Mouse (Mus musculus): ENCODE measurements at regions not wholly inside any gene's neighbourhood (a gene's known extent, or its start where the extent isn't known, plus 50 kb on each side); places are given as distances from the start of the nearest gene placed in this dataset.

- Histone ChIP-seq H3K9ac (no peak overlapping the region), H3K36me3 (no peaks in the 10 kb centered on the region), H3K4me2 (no peak overlapping the region), H3K27ac (no peak overlapping the region), H3K9me3 (no peaks in the 10 kb centered on the region), H3K27me3 (peaks cover 3% of the 10 kb centered on the region; the same call in 1 of the 2 replicates), H3K4me3 (no peak overlapping the region), H3K4me1 (peaks cover 12% of the 10 kb centered on the region; the same call in 1 of the 2 replicates)
- no peak for ATAC-seq (ENCODE audit: insufficient number of reproducible peaks, insufficient read depth, low FRiP score, low TSS enrichment, low read depth)
- WGBS, result 81% methylated on average over 5 of the region's 5 CpGs
Observed at GRCm38 (mm10) chr7:37096291-37096690, 398.4 kb downstream of the Tshz3 start.

DNA sequence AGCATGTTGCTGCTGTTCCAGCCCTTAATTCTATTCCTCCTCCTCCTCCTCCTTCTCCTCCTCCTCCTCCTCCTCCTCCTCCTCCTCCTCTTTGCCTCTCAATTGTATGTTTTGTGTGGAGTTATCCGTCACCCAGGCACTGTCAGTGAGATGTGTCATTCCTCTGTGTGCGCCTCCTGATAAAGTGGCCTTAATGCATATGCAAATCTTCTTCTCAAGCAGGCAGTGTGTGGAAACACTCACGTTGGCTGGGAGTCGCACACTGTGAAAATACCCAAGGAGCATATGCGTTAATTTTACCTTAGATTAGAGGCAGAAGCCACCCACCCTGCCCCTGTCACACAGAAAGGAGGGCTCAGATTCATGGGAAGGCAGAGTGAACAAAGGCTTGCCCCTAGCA lies 401.0 kb downstream of the Tshz3 start:
- 58% methylated on average over 5 of the region's 5 CpGs for WGBS
- no peak overlapping the region for H3K27ac ChIP-seq
- ATAC-seq (ENCODE audit: insufficient number of reproducible peaks, insufficient read depth, low FRiP score, low TSS enrichment, low read depth), result no peak

GRCm38 (mm10) chr7:37104671-37105070 lies 406.8 kb downstream of the Tshz3 start:
- no peaks in the 10 kb centered on the region for H3K9me3 ChIP-seq
- no peak overlapping the region for H3K4me3 ChIP-seq
- no peak overlapping the region for H3K9ac ChIP-seq
- H3K4me2 ChIP-seq, result no peak overlapping the region
- no peaks in the 10 kb centered on the region for H3K36me3 ChIP-seq
- no peaks in the 10 kb centered on the region for H3K4me1 ChIP-seq
- H3K27me3 ChIP-seq, result peaks cover 3% of the 10 kb centered on the region; the same call in 1 of the 2 replicates
- no peak overlapping the region for H3K27ac ChIP-seq
- WGBS, result 88% methylated on average over 9 of the region's 9 CpGs
- ATAC-seq (ENCODE audit: insufficient number of reproducible peaks, insufficient read depth, low FRiP score, low TSS enrichment, low read depth), result no peak

More for the DNA sequence above, 401.0 kb downstream of the Tshz3 start:
- Histone ChIP-seq H3K4me1 (peaks cover 9% of the 10 kb centered on the region; the same call in 1 of the 2 replicates), H3K4me3 (no peak overlapping the region), H3K4me2 (no peak overlapping the region), H3K9ac (no peak overlapping the region), H3K27me3 (peaks cover 3% of the 10 kb centered on the region; the same call in 1 of the 2 replicates), H3K36me3 (no peaks in the 10 kb centered on the region), H3K9me3 (no peaks in the 10 kb centered on the region)

GRCm38 (mm10) chr7:37111071-37111470 lies 413.2 kb downstream of the Tshz3 start:
- ATAC-seq (ENCODE audit: insufficient number of reproducible peaks, insufficient read depth, low FRiP score, low TSS enrichment, low read depth), result no peak
- H3K27ac ChIP-seq, result no peak overlapping the region
- no peaks in the 10 kb centered on the region for H3K9me3 ChIP-seq
- H3K36me3 ChIP-seq, result no peaks in the 10 kb centered on the region
- no peak overlapping the region for H3K4me2 ChIP-seq
- 0 out of 2 replicates have a peak, but pooled peaks cover 3% of the 10 kb centered on the region for H3K27me3 ChIP-seq
- no peak overlapping the region for H3K9ac ChIP-seq
- H3K4me1 ChIP-seq, result peaks cover 7% of the 10 kb centered on the region
- 28% methylated on average over 6 of the region's 6 CpGs for WGBS
- H3K4me3 ChIP-seq, result no peak overlapping the region

- Histone ChIP-seq H3K9ac (no peak overlapping the region), H3K4me1 (no peaks in the 10 kb centered on the region), H3K36me3 (no peaks in the 10 kb centered on the region), H3K27me3 (no peaks in the 10 kb centered on the region), H3K9me3 (no peaks in the 10 kb centered on the region), H3K4me3 (no peak overlapping the region), H3K4me2 (no peak overlapping the region), H3K27ac (no peak overlapping the region)
- no peak for ATAC-seq (ENCODE audit: insufficient number of reproducible peaks, insufficient read depth, low FRiP score, low TSS enrichment, low read depth)
- WGBS, result 88% methylated on average over 4 of the region's 4 CpGs
Observed at GRCm38 (mm10) chr7:37120776-37121175, 422.9 kb downstream of the Tshz3 start.

DNA sequence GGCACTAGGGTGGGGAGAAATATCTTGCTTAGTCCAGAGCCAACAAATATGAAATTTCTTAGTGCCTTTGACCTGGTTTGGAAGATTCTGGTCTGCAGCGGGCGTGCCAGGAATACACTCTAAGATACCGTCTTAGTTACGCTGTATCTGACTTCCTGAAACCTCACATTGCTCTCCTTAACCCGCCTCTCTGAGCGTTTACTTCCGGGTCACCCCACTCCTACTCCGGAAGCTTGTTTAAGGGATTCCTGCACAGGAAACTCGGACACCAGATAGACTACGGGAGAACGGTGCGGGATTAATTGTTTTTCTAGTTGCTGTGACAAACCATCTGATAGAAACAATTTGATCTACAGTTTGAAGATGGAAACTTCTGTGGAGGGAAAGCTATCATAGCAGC lies 442.3 kb downstream of the Tshz3 start:
- ATAC-seq (ENCODE audit: insufficient number of reproducible peaks, insufficient read depth, low FRiP score, low TSS enrichment, low read depth), result no peak
- H3K36me3 ChIP-seq, result no peaks in the 10 kb centered on the region

GRCm38 (mm10) chr7:37142780-37143179 lies 444.9 kb downstream of the Tshz3 start:
- Histone ChIP-seq H3K9ac (no peak overlapping the region), H3K36me3 (no peaks in the 10 kb centered on the region), H3K27me3 (no peaks in the 10 kb centered on the region), H3K4me2 (no peak overlapping the region), H3K4me3 (no peak overlapping the region), H3K4me1 (no peaks in the 10 kb centered on the region), H3K9me3 (no peaks in the 10 kb centered on the region), H3K27ac (no peak overlapping the region)
- 85% methylated on average over 5 of the region's 5 CpGs for WGBS
- no peak for ATAC-seq (ENCODE audit: insufficient number of reproducible peaks, insufficient read depth, low FRiP score, low TSS enrichment, low read depth)

More for the DNA sequence above, 442.3 kb downstream of the Tshz3 start:
- Histone ChIP-seq H3K9ac (no peak overlapping the region), H3K9me3 (no peaks in the 10 kb centered on the region), H3K27me3 (no peaks in the 10 kb centered on the region), H3K4me2 (no peak overlapping the region), H3K27ac (no peak overlapping the region), H3K4me3 (no peak overlapping the region), H3K4me1 (0 out of 2 replicates have a peak, but pooled peaks cover 4% of the 10 kb centered on the region)
- WGBS, result 93% methylated on average over 12 of the region's 12 CpGs

- no peaks in the 10 kb centered on the region for H3K4me1 ChIP-seq
- no peaks in the 10 kb centered on the region for H3K27me3 ChIP-seq
- H3K27ac ChIP-seq, result no peak overlapping the region
- no peak overlapping the region for H3K4me3 ChIP-seq
- H3K9ac ChIP-seq, result no peak overlapping the region
- WGBS, result 59% methylated on average over 6 of the region's 6 CpGs
- H3K9me3 ChIP-seq, result no peaks in the 10 kb centered on the region
- no peaks in the 10 kb centered on the region for H3K36me3 ChIP-seq
- ATAC-seq (ENCODE audit: insufficient number of reproducible peaks, insufficient read depth, low FRiP score, low TSS enrichment, low read depth), result no peak
- H3K4me2 ChIP-seq, result no peak overlapping the region
Observed at GRCm38 (mm10) chr7:37144303-37144702, 446.4 kb downstream of the Tshz3 start.

DNA sequence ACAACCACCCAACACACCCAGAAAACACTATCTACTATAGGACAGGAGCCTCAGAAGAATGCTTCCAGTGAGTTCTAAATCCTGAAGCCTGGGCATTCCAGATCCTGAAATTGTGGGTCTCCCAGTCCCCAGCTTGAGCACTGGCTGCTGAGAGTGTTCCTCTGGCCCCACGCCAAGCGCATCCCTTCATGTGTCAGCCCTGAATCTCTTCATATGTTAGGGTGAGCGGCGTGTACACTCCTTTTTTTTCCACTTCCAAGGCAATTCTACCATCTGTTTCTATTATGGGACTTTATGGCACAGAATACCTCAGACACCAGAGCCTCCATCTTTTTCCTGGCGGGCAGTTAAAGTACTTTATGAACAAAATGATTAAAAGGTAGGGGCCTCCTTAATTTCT lies 451.8 kb downstream of the Tshz3 start:
- Histone ChIP-seq H3K9ac (no peak overlapping the region), H3K4me2 (no peak overlapping the region), H3K4me1 (no peaks in the 10 kb centered on the region), H3K36me3 (no peaks in the 10 kb centered on the region), H3K27me3 (no peaks in the 10 kb centered on the region), H3K27ac (no peak overlapping the region), H3K4me3 (no peak overlapping the region), H3K9me3 (no peaks in the 10 kb centered on the region)
- no peak for ATAC-seq (ENCODE audit: insufficient number of reproducible peaks, insufficient read depth, low FRiP score, low TSS enrichment, low read depth)
- WGBS, result 53% methylated on average over 5 of the region's 5 CpGs

GRCm38 (mm10) chr7:37159801-37160200 lies 461.9 kb downstream of the Tshz3 start:
- Histone ChIP-seq H3K4me1 (no peaks in the 10 kb centered on the region), H3K4me3 (no peak overlapping the region), H3K4me2 (no peak overlapping the region), H3K27ac (no peak overlapping the region), H3K36me3 (no peaks in the 10 kb centered on the region), H3K9me3 (no peaks in the 10 kb centered on the region), H3K27me3 (no peaks in the 10 kb centered on the region), H3K9ac (no peak overlapping the region)
- ATAC-seq (ENCODE audit: insufficient number of reproducible peaks, insufficient read depth, low FRiP score, low TSS enrichment, low read depth), result no peak
- WGBS, result 53% methylated on average over 8 of the region's 8 CpGs

GRCm38 (mm10) chr7:37168883-37169282 lies 471.0 kb downstream of the Tshz3 start:
- H3K9ac ChIP-seq, result no peak overlapping the region
- H3K27ac ChIP-seq, result no peak overlapping the region
- 0 out of 2 replicates have a peak, but pooled peaks cover 5% of the 10 kb centered on the region for H3K4me1 ChIP-seq
- no peaks in the 10 kb centered on the region for H3K9me3 ChIP-seq
- 46% methylated on average over 10 of the region's 10 CpGs for WGBS
- H3K4me2 ChIP-seq, result no peak overlapping the region
- H3K36me3 ChIP-seq, result no peaks in the 10 kb centered on the region
- H3K27me3 ChIP-seq, result no peaks in the 10 kb centered on the region
- ATAC-seq (ENCODE audit: insufficient number of reproducible peaks, insufficient read depth, low FRiP score, low TSS enrichment, low read depth), result no peak
- no peak overlapping the region for H3K4me3 ChIP-seq

DNA sequence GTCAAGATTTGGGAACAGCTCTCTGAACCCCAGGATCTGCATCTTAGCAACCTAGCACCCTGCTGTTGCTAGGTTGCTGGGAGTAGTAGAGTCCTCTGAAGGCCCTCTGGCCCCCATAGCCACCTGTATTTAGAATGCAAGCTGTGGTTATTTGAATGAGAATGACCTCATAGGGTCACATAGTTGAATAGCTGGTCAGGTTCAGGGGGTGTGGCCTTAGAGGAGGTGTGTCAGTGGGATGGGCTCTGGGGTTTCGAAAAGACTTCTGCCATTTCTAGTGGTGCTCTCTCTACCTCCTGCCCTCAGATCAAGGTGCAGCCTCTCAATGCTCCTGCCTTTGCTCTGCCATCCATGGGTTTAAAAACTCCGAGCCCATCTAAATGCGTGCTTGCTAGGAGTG lies 477.8 kb downstream of the Tshz3 start:
- no peaks in the 10 kb centered on the region for H3K9me3 ChIP-seq
- no peak overlapping the region for H3K4me3 ChIP-seq
- no peak for ATAC-seq (ENCODE audit: insufficient number of reproducible peaks, insufficient read depth, low FRiP score, low TSS enrichment, low read depth)
- no peaks in the 10 kb centered on the region for H3K36me3 ChIP-seq
- H3K27ac ChIP-seq, result no peak overlapping the region
- no peak overlapping the region for H3K4me2 ChIP-seq
- no peaks in the 10 kb centered on the region for H3K27me3 ChIP-seq
- H3K4me1 ChIP-seq, result peaks cover 13% of the 10 kb centered on the region
- H3K9ac ChIP-seq, result no peak overlapping the region
- WGBS, result 89% methylated on average over 3 of the region's 3 CpGs

Measured in embryonic facial prominence, embryonic 13.5 days (tissue).